Mouse (Mus musculus): ENCODE measurements around the gene Kif11. TPM values are rescaled to one million over a fixed set of nuclear protein-coding genes. Genes with fewer than 3 reads are reported as not detected.

Kif11 gene
- polyA plus RNA-seq, 1 experiment, result 18.5 TPM

DNA sequence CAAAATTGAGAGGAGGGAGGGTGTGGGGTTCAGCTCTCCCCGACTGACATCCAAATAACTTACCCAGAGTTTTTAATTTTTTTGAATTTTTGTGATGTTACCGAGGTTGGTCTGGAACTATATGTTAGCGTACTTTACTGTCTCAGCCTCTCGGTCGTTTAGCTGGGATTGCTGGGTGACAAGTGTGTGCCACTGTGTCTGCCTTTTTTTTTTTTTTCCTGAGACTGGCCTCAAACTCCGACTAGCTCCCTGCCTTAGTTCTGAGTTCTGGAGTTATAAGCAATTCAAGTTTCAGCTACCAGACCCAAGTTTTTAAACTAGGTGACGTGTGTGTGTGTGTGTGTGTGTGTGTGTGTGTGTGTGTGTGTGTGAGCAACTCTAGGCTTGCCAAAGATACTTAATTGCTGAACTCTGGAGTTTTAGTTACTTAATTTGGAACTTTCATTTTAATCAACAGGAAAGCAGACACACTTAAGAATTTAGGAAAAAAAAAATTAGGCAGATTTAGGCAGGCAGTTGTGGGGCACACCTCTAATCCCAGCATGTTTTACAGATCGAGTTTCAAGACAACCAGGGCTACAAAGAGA, 1.3 kb downstream of the Kif11 start:
- DNase-seq (ENCODE audit: low read depth), result no peak
- TF ChIP-seq CTCF (IDR thresholded peaks at IDR 0.05; ENCODE audit: borderline replicate concordance, extremely low read depth, insufficient read depth, insufficient read length), result no peak
- no peak for TF ChIP-seq POLR2A (IDR thresholded peaks at IDR 0.05; ENCODE audit: borderline replicate concordance, extremely low read depth, insufficient read depth, insufficient read length, poor library complexity, severe bottlenecking)

DNA sequence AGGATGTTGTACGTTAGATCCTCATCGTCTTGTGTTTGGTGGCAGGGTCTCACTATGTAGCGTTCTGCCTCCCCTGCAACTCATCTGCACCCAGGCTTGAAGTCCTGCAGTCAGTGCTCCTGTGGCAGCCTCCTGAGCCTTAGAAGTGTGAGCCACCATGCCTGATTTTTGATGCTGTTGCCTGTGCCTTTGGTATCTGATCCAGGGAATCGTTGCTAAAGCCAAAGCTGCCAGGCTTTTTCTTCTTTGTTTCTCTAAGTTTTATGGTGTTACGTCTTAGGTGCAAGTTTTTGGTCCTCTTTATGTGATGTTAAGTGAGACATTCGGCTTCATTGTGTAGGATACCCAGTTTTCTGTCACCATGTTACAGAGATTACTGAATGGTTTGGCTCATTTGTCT, 2.6 kb downstream of the Kif11 start:
- no peak for DNase-seq (ENCODE audit: low read depth)
- TF ChIP-seq CTCF (IDR thresholded peaks at IDR 0.05; ENCODE audit: borderline replicate concordance, extremely low read depth, insufficient read depth, insufficient read length) (no peak), POLR2A (IDR thresholded peaks at IDR 0.05; ENCODE audit: borderline replicate concordance, extremely low read depth, insufficient read depth, insufficient read length, poor library complexity, severe bottlenecking) (no peak)

GRCm38 (mm10) chr19:37386126-37386525, 9.9 kb downstream of the Kif11 start:
- no peak for TF ChIP-seq POLR2A (IDR thresholded peaks at IDR 0.05; ENCODE audit: borderline replicate concordance, extremely low read depth, insufficient read depth, insufficient read length, poor library complexity, severe bottlenecking)
- TF ChIP-seq CTCF (IDR thresholded peaks at IDR 0.05; ENCODE audit: borderline replicate concordance, extremely low read depth, insufficient read depth, insufficient read length), result no peak
- no peak for DNase-seq (ENCODE audit: low read depth)

DNA sequence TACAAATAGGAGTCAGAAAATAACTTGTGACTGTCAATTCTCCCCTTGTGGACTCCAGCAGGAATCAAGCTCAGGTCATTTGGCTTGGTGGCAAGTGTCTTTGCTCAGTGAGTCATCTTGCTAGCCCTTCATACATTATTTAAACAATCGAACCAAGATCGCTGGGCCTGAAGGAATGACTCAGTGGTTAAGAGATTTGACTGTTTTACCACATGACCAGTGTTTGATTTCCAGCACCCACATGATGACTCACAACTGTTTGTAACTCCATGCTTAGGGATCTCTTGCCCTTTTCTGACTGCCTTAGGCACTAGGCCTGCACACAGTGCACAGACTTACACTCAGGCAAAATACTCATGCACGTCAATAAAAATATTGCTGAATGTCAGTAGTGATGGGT, 15.7 kb downstream of the Kif11 start:
- TF ChIP-seq CTCF (IDR thresholded peaks at IDR 0.05; ENCODE audit: borderline replicate concordance, extremely low read depth, insufficient read depth, insufficient read length) (no peak), POLR2A (IDR thresholded peaks at IDR 0.05; ENCODE audit: borderline replicate concordance, extremely low read depth, insufficient read depth, insufficient read length, poor library complexity, severe bottlenecking) (no peak)
- DNase-seq (ENCODE audit: low read depth), result no peak

- TF ChIP-seq POLR2A (IDR thresholded peaks at IDR 0.05; ENCODE audit: borderline replicate concordance, extremely low read depth, insufficient read depth, insufficient read length, poor library complexity, severe bottlenecking), result no peak
- no peak for TF ChIP-seq CTCF (IDR thresholded peaks at IDR 0.05; ENCODE audit: borderline replicate concordance, extremely low read depth, insufficient read depth, insufficient read length)
- no peak for DNase-seq (ENCODE audit: low read depth)
Measured at GRCm38 (mm10) chr19:37396279-37396678, 20.1 kb downstream of the Kif11 start.

DNA sequence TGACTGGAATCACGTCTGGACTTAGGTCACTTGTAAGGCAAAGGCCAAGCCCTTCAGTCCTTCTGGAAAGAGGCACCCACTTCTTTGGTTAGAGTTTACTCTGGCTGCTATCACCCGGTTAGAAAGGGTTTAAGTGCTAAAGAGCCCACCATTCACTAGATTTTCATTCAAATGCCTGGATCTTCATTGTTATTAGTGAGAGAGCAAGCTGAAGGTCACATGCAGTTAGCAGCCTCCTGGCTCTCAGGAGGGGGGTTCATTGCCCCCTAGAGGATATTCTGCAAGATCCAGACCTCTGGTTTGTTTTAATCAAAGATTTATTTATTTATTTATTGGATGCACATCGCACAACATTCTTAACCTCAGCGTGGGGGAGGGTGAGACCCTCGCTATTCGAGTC, 24.7 kb downstream of the Kif11 start:
- TF ChIP-seq CTCF (IDR thresholded peaks at IDR 0.05; ENCODE audit: borderline replicate concordance, extremely low read depth, insufficient read depth, insufficient read length), result no peak
- TF ChIP-seq POLR2A (IDR thresholded peaks at IDR 0.05; ENCODE audit: borderline replicate concordance, extremely low read depth, insufficient read depth, insufficient read length, poor library complexity, severe bottlenecking), result no peak
- DNase-seq (ENCODE audit: low read depth), result no peak

GRCm38 (mm10) chr19:37418294-37418693, 42.1 kb downstream of the Kif11 start:
- peak; percentile 47 for DNase-seq (ENCODE audit: low read depth)
- no peak for TF ChIP-seq POLR2A (IDR thresholded peaks at IDR 0.05; ENCODE audit: borderline replicate concordance, extremely low read depth, insufficient read depth, insufficient read length, poor library complexity, severe bottlenecking)
- TF ChIP-seq CTCF (IDR thresholded peaks at IDR 0.05; ENCODE audit: borderline replicate concordance, extremely low read depth, insufficient read depth, insufficient read length), result peak; percentile 53; the same call in 1 of the 2 replicates

DNA sequence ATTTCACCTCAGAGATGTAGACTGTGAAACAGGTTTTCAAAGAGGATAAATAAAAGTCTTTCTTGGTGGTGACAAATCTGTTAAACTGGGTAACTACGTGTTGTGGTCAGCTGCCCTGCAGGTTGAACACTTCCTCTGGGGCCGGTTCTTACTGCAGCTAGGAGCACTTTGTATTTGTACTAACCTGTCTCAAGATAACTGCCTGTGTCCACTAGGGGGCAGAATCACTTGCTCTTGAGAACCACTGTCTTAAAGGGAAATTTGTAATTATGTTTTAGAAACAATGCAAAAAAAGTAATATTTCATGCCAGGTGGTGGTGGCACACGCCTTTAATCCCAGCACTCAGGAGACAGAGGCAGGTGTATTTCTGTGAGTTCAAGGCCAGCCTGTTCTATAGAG, 43.4 kb downstream of the Kif11 start:
- peak; percentile 78 for DNase-seq (ENCODE audit: low read depth)
- TF ChIP-seq CTCF (IDR thresholded peaks at IDR 0.05; ENCODE audit: borderline replicate concordance, extremely low read depth, insufficient read depth, insufficient read length), result peak; percentile 51; the same call in 1 of the 2 replicates
- TF ChIP-seq POLR2A (IDR thresholded peaks at IDR 0.05; ENCODE audit: borderline replicate concordance, extremely low read depth, insufficient read depth, insufficient read length, poor library complexity, severe bottlenecking), result no peak

DNA sequence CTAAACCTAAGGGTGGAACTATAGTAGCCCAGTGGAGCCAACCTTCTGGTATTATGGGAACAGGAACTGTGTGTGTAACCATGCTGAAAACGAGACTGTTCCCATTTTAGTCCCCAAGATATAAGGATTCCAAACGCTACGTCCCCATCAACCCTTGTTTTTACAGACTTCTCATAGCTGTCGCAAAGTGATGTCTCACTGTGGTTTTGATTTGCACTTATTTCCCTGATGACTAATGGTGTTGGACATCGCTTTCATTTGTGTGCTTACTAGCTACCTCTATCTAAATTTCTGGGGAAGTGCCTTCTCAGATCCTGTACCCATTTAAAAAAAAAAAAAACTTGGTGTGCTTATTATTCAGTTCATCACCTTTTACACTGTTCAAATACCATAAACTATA, 52.4 kb downstream of the Kif11 start:
- TF ChIP-seq CTCF (IDR thresholded peaks at IDR 0.05; ENCODE audit: borderline replicate concordance, extremely low read depth, insufficient read depth, insufficient read length) (no peak), POLR2A (IDR thresholded peaks at IDR 0.05; ENCODE audit: borderline replicate concordance, extremely low read depth, insufficient read depth, insufficient read length, poor library complexity, severe bottlenecking) (no peak)
- no peak for DNase-seq (ENCODE audit: low read depth)

- no peak for TF ChIP-seq CTCF (IDR thresholded peaks at IDR 0.05; ENCODE audit: borderline replicate concordance, extremely low read depth, insufficient read depth, insufficient read length)
- no peak for DNase-seq (ENCODE audit: low read depth)
Measured at GRCm38 (mm10) chr19:37431139-37431756, 55.0 kb downstream of the Kif11 start.

DNA sequence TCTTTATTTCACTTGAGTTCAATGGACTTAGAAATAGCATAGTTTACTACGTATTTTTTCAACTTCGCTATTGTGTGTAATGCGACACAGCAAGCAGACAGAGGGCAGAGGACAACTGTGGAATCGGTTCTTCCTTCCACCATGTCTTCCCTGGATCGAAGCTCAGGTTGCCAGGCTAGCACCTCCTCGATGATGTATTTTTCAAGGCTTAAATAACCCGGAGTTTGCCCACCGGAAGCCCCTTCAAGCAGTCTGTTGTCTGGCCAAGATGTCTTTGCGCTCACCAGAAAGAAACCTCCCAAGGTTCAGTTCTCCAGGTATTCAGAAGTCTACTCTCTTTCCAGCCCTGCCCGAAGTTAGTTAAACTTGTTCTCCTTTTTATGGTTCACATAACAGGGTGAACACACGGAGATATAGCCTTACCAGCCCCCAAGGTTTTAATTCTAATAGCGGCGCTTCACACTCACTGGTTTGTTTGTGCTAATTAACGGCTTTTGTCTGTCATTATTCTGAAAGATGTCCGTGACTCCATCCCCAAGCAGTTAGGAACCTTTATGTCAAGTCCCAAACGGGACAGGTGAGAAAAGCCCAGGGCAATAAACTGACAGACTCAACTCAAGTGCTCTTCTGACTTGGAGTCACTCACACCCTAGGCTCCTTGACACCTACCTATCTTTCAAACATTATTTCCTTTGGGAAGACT, 56.8 kb downstream of the Kif11 start:
- peak; percentile 2 for DNase-seq (ENCODE audit: low read depth)
- no peak for TF ChIP-seq POLR2A (IDR thresholded peaks at IDR 0.05; ENCODE audit: borderline replicate concordance, extremely low read depth, insufficient read depth, insufficient read length, poor library complexity, severe bottlenecking)

- TF ChIP-seq POLR2A (IDR thresholded peaks at IDR 0.05; ENCODE audit: borderline replicate concordance, extremely low read depth, insufficient read depth, insufficient read length, poor library complexity, severe bottlenecking) (no peak), CTCF (IDR thresholded peaks at IDR 0.05; ENCODE audit: borderline replicate concordance, extremely low read depth, insufficient read depth, insufficient read length) (no peak)
- DNase-seq (ENCODE audit: low read depth), result peak; percentile 14
Measured at GRCm38 (mm10) chr19:37433895-37434262, 57.7 kb downstream of the Kif11 start.

All from brain, embryonic 14.5 days (tissue).